Mouse (Mus musculus): ENCODE measurements at regions not wholly inside any gene's neighbourhood (a gene's known extent, or its start where the extent isn't known, plus 50 kb on each side); places are given as distances from the start of the nearest gene placed in this dataset.

- DNase-seq (ENCODE audit: low read depth) = no peak
Measured at GRCm38 (mm10) chr16:27138384-27138783, 146.9 kb upstream of the Gmnc start.

DNA sequence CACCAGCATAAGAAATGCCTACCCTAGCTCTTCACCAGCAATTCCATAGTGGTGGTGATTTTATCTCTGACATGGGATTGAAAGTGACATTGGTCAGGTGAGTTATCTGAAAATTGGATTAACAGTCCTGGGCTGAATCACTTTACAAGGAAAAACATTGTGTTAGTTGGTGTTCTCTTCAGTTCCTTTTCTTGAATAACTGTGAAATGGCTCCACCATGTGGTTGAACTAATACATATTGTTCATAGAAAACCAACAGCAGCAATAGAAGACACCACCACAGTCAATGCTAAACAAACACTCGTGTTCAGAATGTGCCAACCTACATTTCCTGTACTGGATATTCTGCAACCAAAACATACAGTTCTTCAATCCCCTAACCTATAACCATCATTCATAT, 147.5 kb upstream of the Gmnc start:
- DNase-seq (ENCODE audit: low read depth) = no peak

GRCm38 (mm10) chr16:27140037-27140436, 148.6 kb upstream of the Gmnc start:
- DNase-seq (ENCODE audit: low read depth) = peak; percentile 27

DNA sequence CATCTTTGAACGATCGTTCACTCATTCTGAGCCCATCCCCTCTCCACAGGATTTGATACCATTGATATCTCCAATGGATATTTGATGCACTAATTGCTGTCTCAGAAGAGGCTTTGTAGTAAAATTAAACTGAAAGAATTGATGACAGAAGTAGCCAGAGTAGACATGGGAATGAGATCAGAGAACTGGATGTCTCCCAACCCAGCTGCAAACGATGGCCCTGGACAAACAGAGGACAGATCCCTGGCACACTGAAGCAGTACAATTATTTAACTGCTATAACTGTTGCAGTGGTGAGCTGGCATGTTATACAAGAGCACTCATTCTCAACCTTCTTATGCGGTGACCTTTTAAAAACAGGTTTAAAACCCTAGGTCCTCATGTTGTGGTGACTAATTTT, 151.5 kb upstream of the Ostn start:
- no peak for DNase-seq (ENCODE audit: low read depth)

GRCm38 (mm10) chr16:27195650-27196049, 111.6 kb upstream of the Ostn start:
- no peak for DNase-seq (ENCODE audit: low read depth)

All from naive thymus-derived CD4-positive, alpha-beta T cell, adult 2 months (primary cell).